Mouse (Mus musculus) thymus, postnatal 4 days (tissue): Measurements from ENCODE around the gene Coq8b.

Experiments used
- DNase-seq: peaks from one replicate; pipeline ENCODE4 v3.0.0; 2021

The Coq8b gene

DNA sequence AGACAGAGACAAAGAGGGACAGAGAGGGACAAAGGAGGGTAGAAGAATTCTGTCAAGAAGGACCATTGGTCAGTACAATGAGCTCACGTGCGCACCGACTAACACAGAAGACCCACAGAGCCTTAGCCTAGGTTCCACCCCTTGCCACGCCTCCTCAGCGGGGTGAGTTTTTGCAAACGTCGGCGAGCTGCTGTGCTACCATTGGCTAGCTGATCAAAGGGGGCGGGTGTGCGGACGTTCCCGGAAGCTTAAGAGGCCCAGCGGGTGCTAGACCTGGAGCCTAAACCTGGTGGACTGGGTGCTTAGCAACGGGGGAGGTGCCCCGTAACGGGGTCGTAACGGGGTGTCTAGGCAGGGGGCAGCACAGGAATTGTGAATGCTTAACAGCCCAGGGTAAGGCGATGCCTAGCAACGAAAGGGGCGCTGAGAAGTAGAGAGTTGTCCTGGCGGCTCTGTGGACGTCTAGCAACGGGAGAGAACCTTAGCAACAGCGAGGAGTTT is at the start of gene Coq8b:
Gene Coq8b, plus strand, starts transcription at position 243 of the 501 bp plus-strand sequence.
- DNase-seq = peak; percentile 94

GRCm38 (mm10) chr7:27184964-27185363 is 47.9 kb upstream of the Coq8b start:
- DNase-seq = peak; percentile 76

DNA sequence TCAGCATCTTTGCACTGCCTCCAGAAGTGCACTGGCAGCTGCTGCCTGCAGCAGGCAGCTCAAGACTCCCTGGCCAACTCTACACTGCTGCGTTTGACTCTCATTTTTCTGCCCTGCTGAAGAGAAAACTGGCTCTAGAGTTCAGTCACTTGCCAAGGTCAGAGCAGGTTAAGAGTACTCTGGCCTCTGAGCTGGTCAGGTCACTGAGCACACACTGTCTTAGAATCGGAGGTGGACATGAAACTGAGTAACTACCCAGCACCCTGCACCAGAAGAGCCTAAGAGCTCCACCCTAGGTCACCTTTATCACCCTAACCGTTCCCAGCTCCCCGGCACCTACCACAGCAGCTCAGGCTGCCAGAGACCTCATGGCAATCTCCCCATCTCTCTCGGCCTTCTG is 46.8 kb upstream of the Coq8b start:
- DNase-seq = no peak

DNA sequence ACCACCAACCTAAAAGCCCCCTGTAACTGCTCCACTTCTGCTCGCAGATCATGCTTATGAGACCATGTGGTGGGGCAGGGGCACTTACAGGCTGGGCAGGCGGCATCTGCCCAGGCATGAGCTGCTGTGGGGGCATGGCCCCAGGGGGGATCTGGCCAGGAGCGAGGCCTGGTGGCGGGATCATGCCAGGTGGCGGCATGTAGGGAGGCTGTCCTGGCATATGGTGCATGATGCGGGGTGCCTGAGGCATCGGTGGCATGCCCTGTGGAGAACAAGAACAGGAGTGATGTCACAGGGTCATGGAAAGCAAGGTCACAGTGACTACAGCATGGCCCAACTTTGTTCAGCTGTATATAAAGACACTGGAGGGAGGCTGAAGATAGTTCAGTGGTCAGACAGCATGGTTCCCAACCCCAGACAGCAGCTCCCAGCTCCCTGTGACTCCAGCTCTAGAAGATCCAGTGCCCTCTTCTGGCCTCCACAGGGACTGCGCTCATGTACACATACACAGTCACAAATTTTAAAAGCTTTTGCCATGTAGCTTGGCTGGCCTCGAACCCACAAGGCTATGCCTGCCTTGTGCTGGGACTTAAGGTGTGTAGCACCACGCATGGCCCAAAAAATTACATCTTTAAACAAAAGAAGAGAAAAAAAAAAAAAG is 43.4 kb upstream of the Coq8b start:
- DNase-seq = peak; percentile 37

- DNase-seq = no peak
These were observed 40.4 kb upstream of the Coq8b start for GRCm38 (mm10) chr7:27192434-27192833.

- no peak for DNase-seq
These were observed 39.1 kb upstream of the Coq8b start for GRCm38 (mm10) chr7:27193731-27194130.

GRCm38 (mm10) chr7:27195681-27196611 is 36.9 kb upstream of the Coq8b start, which contains the start of the genes BC024978 and Snrpa:
Gene BC024978, plus strand, starts transcription at chr7:27195781.
Gene Snrpa, minus strand, starts transcription at chr7:27196271.
- peak; percentile 94 for DNase-seq

DNA sequence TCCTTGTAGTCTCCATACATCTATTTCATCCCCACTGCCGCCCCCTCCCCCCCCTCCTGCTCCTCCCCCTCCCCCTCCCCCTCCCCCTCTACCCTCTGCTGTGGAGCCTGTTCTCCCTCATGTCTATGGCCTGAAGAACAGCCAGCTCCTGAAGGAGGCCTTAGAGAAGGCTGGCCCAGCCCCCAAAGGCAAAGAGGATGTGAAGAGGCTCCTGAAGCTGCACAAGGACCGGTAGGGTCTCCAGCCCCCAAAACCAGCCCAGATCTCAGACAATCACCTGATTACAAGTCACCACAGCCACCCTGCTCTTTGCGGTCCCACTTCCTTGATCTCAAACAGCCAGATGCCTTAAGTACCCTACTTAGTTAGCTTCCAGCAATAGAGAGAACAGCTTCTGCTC is 35.7 kb upstream of the Coq8b start:
- no peak for DNase-seq

DNA sequence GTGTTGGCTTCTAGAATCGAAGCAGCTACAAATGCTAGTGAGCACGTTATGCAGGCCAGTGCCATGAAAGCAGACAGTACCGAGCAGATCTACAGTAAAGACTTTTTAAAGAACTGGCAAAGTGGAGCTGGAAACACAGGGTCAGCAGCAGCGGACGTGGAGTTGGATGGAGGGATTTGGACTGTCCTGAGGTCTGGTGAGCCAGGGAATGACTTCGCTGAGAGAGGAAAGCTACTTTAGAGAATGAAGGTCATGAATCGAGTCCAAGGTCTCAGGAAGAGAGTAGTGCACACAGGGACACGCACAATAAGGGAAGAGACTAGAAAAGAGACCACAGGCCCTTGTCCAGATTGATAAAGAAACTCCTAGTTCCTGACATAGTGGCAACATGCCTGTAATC is 35.2 kb upstream of the Coq8b start:
- no peak for DNase-seq

GRCm38 (mm10) chr7:27198355-27198754 is 34.5 kb upstream of the Coq8b start:
- no peak for DNase-seq

GRCm38 (mm10) chr7:27198779-27199178 is 34.0 kb upstream of the Coq8b start:
- no peak for DNase-seq

DNA sequence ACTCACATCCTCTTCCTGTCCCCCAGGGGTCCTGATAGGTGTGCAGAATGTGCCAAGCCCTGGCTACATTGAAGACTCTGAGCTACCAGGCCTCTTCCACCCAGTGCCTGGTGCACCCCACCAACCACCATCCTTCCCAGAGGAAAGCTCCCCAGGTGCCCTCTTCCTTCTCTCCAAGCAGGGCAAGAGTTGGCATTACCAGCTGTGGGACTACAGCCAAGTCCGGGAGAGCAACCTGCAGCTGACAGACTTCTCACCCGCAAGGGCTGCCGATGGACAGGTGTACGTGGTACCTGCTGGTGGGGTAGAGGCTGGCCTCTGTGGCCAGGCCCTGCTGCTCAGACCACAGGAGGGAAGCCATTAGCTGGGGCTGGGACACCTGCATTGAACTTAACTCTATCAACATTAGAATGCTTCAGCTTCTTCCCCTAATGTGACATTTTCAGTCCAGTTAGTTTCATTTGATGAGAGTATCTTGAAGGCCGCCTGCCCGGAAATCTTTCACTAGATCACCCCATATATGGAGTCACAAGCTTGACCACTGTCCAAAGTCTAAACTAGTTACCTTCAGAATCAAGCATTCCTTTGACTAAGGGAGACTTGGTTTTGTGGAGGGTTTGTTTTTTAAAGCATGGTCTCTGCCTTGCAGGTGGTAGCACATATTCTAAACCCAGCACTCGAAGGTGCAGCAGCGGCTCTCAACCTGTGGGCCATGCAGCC is 28.9 kb upstream of the Coq8b start:
- no peak for DNase-seq

GRCm38 (mm10) chr7:27212626-27213025 is 20.2 kb upstream of the Coq8b start:
- DNase-seq = no peak

DNA sequence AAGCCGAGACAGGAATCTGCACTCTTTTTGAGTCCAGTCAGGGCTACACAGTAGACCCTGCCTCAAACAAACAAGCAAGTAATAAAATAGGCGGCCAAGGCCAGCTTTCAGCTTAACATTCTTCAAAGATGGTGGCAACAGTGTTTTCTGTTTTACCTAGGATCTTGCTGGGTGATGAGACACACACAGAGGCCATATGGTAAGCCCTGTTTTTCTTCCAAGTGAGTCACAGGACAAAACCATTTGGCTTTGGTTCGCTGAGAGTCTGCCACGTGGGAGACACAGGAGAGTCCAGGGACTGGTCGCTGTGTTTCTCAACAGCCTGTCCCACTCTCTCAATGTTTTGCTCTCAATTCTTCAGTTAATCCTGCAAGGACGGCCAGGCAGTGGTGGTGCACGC is 14.2 kb upstream of the Coq8b start:
- no peak for DNase-seq

DNA sequence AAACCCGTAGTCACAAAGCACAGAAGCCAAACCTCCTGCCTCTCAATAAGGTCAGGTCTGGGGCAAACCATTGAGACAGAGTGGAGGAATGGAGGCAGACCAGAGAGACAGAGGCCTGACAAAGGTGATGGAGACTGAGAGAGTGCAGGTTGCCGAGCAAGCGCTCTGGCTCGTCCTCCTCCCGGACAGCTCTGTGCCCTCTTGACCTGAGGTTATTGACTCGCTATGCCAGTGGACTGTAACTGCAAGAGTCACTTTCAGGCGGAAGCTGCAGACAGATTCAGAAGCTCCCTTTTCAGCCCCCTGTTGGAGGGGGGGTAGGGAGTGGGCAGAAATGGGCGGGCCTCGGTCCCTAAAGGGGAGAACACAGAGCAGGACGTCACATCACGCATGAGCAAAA is 12.9 kb upstream of the Coq8b start:
- no peak for DNase-seq

DNA sequence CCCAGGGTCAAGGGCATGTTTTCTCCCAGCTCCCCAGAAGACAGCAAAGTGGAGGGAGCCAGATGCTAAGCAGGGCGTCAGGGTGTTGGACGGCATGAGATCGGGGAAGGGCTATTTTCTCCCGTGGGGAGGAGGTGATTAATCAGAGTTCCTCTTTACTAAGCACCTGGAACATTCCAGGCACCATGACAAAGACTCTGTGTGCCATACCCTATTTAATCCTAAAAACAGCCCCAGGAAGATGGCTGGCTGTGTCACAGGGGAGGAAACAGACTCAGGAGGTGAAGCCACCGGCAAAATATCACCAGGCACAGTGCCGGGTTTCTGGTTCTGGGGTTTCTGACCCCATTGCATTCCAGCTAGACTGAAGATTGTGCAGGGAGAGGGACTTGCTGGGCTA is 10.9 kb upstream of the Coq8b start:
- no peak for DNase-seq

GRCm38 (mm10) chr7:27222538-27222937 is 10.3 kb upstream of the Coq8b start:
- DNase-seq = no peak

- no peak for DNase-seq
These were observed 7.8 kb upstream of the Coq8b start for GRCm38 (mm10) chr7:27224877-27225575.

DNA sequence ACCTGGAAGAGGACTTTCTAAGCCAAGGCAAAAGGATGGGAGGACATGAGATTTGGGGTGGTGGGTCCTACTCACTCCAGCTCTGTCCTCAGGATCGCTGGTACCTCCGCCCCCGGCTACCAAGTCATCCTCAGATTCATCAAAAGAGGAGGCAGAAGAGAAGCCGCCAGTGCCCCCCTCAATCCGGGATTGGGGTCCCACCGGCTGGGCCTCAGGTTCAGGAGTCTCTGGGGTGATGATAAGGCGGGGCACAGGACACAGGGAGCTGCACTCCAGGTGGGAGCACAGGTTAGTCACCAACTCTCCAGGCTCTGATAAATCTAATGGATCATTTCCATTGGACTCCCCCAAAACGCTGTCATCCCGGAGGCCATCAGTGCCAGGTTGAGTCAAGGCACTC is 5.5 kb upstream of the Coq8b start:
- DNase-seq = no peak

- no peak for DNase-seq
These were observed 5.1 kb upstream of the Coq8b start for GRCm38 (mm10) chr7:27227676-27228075.

- peak; percentile 91 for DNase-seq
These were observed 4.5 kb upstream of the Coq8b start, which contains the start of gene Itpkc for GRCm38 (mm10) chr7:27228281-27228821. Gene Itpkc, minus strand, starts transcription at chr7:27228661.

DNA sequence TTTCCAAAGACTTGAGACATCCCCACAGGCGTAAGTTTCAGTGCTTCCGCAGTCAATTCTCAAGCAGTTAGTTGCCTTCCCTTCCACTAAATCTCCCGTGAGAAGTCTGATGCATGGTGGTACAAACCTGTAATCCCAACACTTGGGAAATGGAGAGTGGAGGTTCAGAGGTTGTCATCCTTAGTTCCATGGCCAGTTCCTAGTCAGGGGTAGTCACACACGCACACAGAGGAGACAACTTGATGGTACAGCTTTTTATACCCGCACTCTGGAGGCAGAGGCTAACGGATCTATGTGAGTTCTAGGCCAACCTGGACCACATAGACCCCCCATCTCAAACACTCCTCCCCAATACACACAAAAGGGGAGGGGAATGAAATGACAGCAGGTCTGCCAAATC is 4.0 kb upstream of the Coq8b start:
- no peak for DNase-seq
